Mouse (Mus musculus): ENCODE data around the gene Olfr1451.

- TF ChIP-seq CTCF (IDR thresholded peaks at IDR 0.05; ENCODE audit: borderline replicate concordance, control insufficient read depth, extremely low read depth, insufficient read depth, low read length, poor library complexity) (no peak), POLR2A (IDR thresholded peaks at IDR 0.05; ENCODE audit: control insufficient read depth, extremely low read depth, insufficient read depth, low read length, poor library complexity) (no peak)
Measured at GRCm38 (mm10) chr19:12949958-12950357, 44.9 kb upstream of the Olfr1451 start, which contains the start of gene Olfr1450.

Data from thymus, adult 2 months (tissue).